8 mouse cellular contexts compared by ENCODE assay signal in genomic region chr12:73989594-73989993, GRCm38 (mm10). TPM values are rescaled to one million over a fixed set of nuclear protein-coding genes. Genes with fewer than 3 reads are reported as not detected.
A peak's percentile ranks its signal among the peaks of the same experiment; 100 is the strongest.
DNase-seq lines count a peak whose midpoint lies in the region; TF ChIP-seq lines count a peak whose summit lies in the region.

No protein-coding gene starts in this region.

- no peak overlapping the region for H3K4me3 ChIP-seq in bone marrow, adult 2 months (replicated peaks; ENCODE audit: control insufficient read depth, low read depth, low read length)

- TF ChIP-seq CTCF in bone marrow, adult 2 months (IDR thresholded peaks at IDR 0.05; ENCODE audit: control insufficient read depth, insufficient read depth, low read length), result peak; percentile 79

- intact Hi-C loops in left cerebral cortex, postnatal 4 days (cut with DNase I), result no loop called here
- intact Hi-C loops in left cerebral cortex, postnatal 25 days (cut with DNase I), result no loop called here
- intact Hi-C loops in heart, postnatal 14 days (cut with DNase I), result loop anchor here (2.0 kb wide), 1 partner anchor 285 kb away; no protein-coding TSS in a partner anchor

- H3K4me1 ChIP-seq in bone marrow, adult 2 months (ENCODE audit: control insufficient read depth, insufficient read depth, low read length), result no peaks in the 10 kb centered on the region

- no peak overlapping the region for H3K27ac ChIP-seq in bone marrow, adult 2 months (ENCODE audit: control insufficient read depth, insufficient read depth, low read depth, low read length, poor library complexity)

- TF ChIP-seq POLR2A in bone marrow, adult 2 months (IDR thresholded peaks at IDR 0.05; ENCODE audit: borderline replicate concordance, control insufficient read depth, low read depth, low read length), result no peak

- DNase-seq in adrenal gland, adult (ENCODE audit: inconsistent age in 2 of 2, low spot score in 1 of 2), result peak; percentile 33 to 75
- DNase-seq in adrenal gland, adult 8-10 months, result no peak
- DNase-seq in left cerebral cortex, postnatal 4 days, result peak; percentile 35
- no peak for DNase-seq in left cerebral cortex, postnatal 25 days (ENCODE audit: low spot score in 2 of 2)
- peak; percentile 63 to 76 for DNase-seq in heart, postnatal 14 days
- peak; percentile 57 for DNase-seq in lung, postnatal 36 days
- DNase-seq in thymus, postnatal 4 days, result peak; percentile 88

RNA-seq across cellular contexts. Expression of gene Syt16, which starts 7.9 kb away (rescaled TPM):
- 1 to 10 TPM in 2 of 4 experiments, under 1 TPM in 2; 0.26 to 3.0 (median 1.0) TPM for total RNA-seq in adrenal gland, adult 8-10 months (2022)
- total RNA-seq in left cerebral cortex, postnatal 4 days (2021), result 100 to 1,000 TPM; 107 TPM
- total RNA-seq in left cerebral cortex, postnatal 25 days (2021), result 100 to 1,000 TPM in 1 of 2 experiments, 10 to 100 TPM in 1; 96.3 to 101 TPM
- polyA plus RNA-seq in bone marrow, adult 2 months (2011; ENCODE audit: insufficient read depth, insufficient read length, low replicate concordance, missing spikeins), result not detected in 2 replicates
- not detected for total RNA-seq in heart, postnatal 14 days (2021)

RNA-seq across cellular contexts. Expression of gene Snapc1, which starts 25.3 kb away (rescaled TPM):
- 10 to 100 TPM; 15.1 to 28.9 (median 23.2) TPM for total RNA-seq in adrenal gland, adult 8-10 months (2022)
- total RNA-seq in left cerebral cortex, postnatal 4 days (2021), result 10 to 100 TPM; 31.6 to 37.1 TPM
- total RNA-seq in left cerebral cortex, postnatal 25 days (2021), result 10 to 100 TPM; 40.6 to 43.2 TPM
- polyA plus RNA-seq in bone marrow, adult 2 months (2011; ENCODE audit: insufficient read depth, insufficient read length, low replicate concordance, missing spikeins), result 4.5 and 8.0 TPM in 2 replicates
- total RNA-seq in heart, postnatal 14 days (2021), result 10 to 100 TPM; 10.8 to 10.9 TPM

RNA-seq across cellular contexts. Expression of gene Gm49321, which starts 52.1 kb away (rescaled TPM):
- total RNA-seq in adrenal gland, adult 8-10 months (2022), result 10 to 100 TPM in 2 of 4 experiments, 1 to 10 TPM in 2; 7.0 to 10.7 (median 9.8) TPM
- 10 to 100 TPM in 1 of 2 experiments, 1 to 10 TPM in 1; 7.6 to 16.7 TPM for total RNA-seq in left cerebral cortex, postnatal 4 days (2021)
- total RNA-seq in left cerebral cortex, postnatal 25 days (2021), result 10 to 100 TPM; 11.8 to 16.9 TPM
- not detected in 2 replicates for polyA plus RNA-seq in bone marrow, adult 2 months (2011; ENCODE audit: insufficient read depth, insufficient read length, low replicate concordance, missing spikeins)
- total RNA-seq in heart, postnatal 14 days (2021), result 1 to 10 TPM; 5.1 TPM

Comparison
In these comparisons a context has a peak if more than half of its experiments do, and no peak if none do; other contexts are left out.
1. DNase-seq: peak in adrenal gland, adult (2 of 2), left cerebral cortex, postnatal 4 days (single experiment), heart, postnatal 14 days (2 of 2), lung, postnatal 36 days (single experiment) and thymus, postnatal 4 days (single experiment); none in adrenal gland, adult 8-10 months (single experiment) and left cerebral cortex, postnatal 25 days (0 of 2).
2. RNA of gene Syt16, which starts 7.9 kb away (total RNA-seq): 107 TPM in left cerebral cortex, postnatal 4 days and 96.3 to 101 TPM in left cerebral cortex, postnatal 25 days; 0.26 to 3.0 TPM in adrenal gland, adult 8-10 months and not detected in heart, postnatal 14 days; every median in the first group is over 10 times any median in the second.